Mouse (Mus musculus): ENCODE measurements at regions not wholly inside any gene's neighbourhood (a gene's known extent, or its start where the extent isn't known, plus 50 kb on each side); places are given as distances from the start of the nearest gene placed in this dataset.

GRCm38 (mm10) chr2:139325501-139325900 lies 168.2 kb upstream of the Sptlc3 start:
- DNase-seq (ENCODE audit: extremely low spot score in 1 of 2, low spot score in 1 of 2): no peak

GRCm38 (mm10) chr2:139334681-139335080 lies 159.0 kb upstream of the Sptlc3 start:
- no peak for DNase-seq (ENCODE audit: extremely low spot score in 1 of 2, low spot score in 1 of 2)

GRCm38 (mm10) chr2:139338240-139338639 lies 155.5 kb upstream of the Sptlc3 start:
- no peak for DNase-seq (ENCODE audit: extremely low spot score in 1 of 2, low spot score in 1 of 2)

- no peak for DNase-seq (ENCODE audit: extremely low spot score in 1 of 2, low spot score in 1 of 2)
Measured at GRCm38 (mm10) chr2:139356280-139357010, 137.3 kb upstream of the Sptlc3 start.

GRCm38 (mm10) chr2:139362245-139362847 lies 131.4 kb upstream of the Sptlc3 start:
- DNase-seq (ENCODE audit: extremely low spot score in 1 of 2, low spot score in 1 of 2): no peak

- DNase-seq (ENCODE audit: extremely low spot score in 1 of 2, low spot score in 1 of 2): no peak
Measured at GRCm38 (mm10) chr2:139370070-139370469, 123.6 kb upstream of the Sptlc3 start.

GRCm38 (mm10) chr2:139380285-139380684 lies 113.4 kb upstream of the Sptlc3 start:
- no peak for DNase-seq (ENCODE audit: extremely low spot score in 1 of 2, low spot score in 1 of 2)

- DNase-seq (ENCODE audit: extremely low spot score in 1 of 2, low spot score in 1 of 2): peak; percentile 52 to 82
Measured at GRCm38 (mm10) chr2:139381628-139382027, 112.1 kb upstream of the Sptlc3 start.

GRCm38 (mm10) chr2:139413559-139413958 lies 80.2 kb upstream of the Sptlc3 start:
- DNase-seq (ENCODE audit: extremely low spot score in 1 of 2, low spot score in 1 of 2): no peak

- no peak for DNase-seq (ENCODE audit: extremely low spot score in 1 of 2, low spot score in 1 of 2)
Measured at GRCm38 (mm10) chr2:139417506-139417905, 76.2 kb upstream of the Sptlc3 start.

- DNase-seq (ENCODE audit: extremely low spot score in 1 of 2, low spot score in 1 of 2): peak in 1 of 2 experiments; percentile 8
Measured at GRCm38 (mm10) chr2:139422678-139423077, 71.0 kb upstream of the Sptlc3 start.

- no peak for DNase-seq (ENCODE audit: extremely low spot score in 1 of 2, low spot score in 1 of 2)
Measured at GRCm38 (mm10) chr2:139423413-139423812, 70.3 kb upstream of the Sptlc3 start.

Small RNA genes lying in the stretch of these regions (microRNA-seq; reads per million reads assigned to microRNA genes)
- gene Mir1952: 0 reads per million in 2 experiments

Data from layer of hippocampus, postnatal 25 days (tissue).